Mouse (Mus musculus): ENCODE measurements around the gene Gm28035. TPM values are rescaled to one million over a fixed set of nuclear protein-coding genes. Genes with fewer than 3 reads are reported as not detected.

Gene Gm28035
- polyA plus RNA-seq, 1 experiment from 2014 or later, result 0.05 TPM

GRCm38 (mm10) chr2:30203439-30203838 lies 36.9 kb upstream of the Gm28035 start:
- DNase-seq (ENCODE audit: low spot score) (peak; percentile 49), ATAC-seq (ENCODE audit: low FRiP score, low TSS enrichment) (no peak)
- H3K36me3 ChIP-seq (ENCODE audit: control insufficient read depth, insufficient read depth, low read length), result no peaks in the 10 kb centered on the region
- H3K4me1 ChIP-seq (replicated peaks; ENCODE audit: control insufficient read depth, insufficient read depth), result 0 out of 2 replicates have a peak, but pooled peaks cover 4% of the 10 kb centered on the region
- peak; percentile 72 for TF ChIP-seq CTCF (IDR thresholded peaks at IDR 0.05; ENCODE audit: low read depth)
- no peak for TF ChIP-seq EP300 (optimal IDR thresholded peaks at IDR 0.05)
- H3K9me3 ChIP-seq (ENCODE audit: control insufficient read depth, low read length), result no peaks in the 10 kb centered on the region
- 74% methylated on average over 7 of the region's 7 CpGs for WGBS
- H3K27me3 ChIP-seq (ENCODE audit: control insufficient read depth, insufficient read depth, low read length), result no peaks in the 10 kb centered on the region
- no peak overlapping the region for H3K27ac ChIP-seq (replicated peaks)
- H3K4me2 ChIP-seq (replicated peaks; ENCODE audit: low read depth), result no peak overlapping the region
- H3K4me3 ChIP-seq (ENCODE audit: low read depth, low read length), result no peak overlapping the region
- no peak overlapping the region for H3K9ac ChIP-seq (ENCODE audit: low read length)

- no peaks in the 10 kb centered on the region for H3K9me3 ChIP-seq (ENCODE audit: control insufficient read depth, low read length)
- under 1% methylated on average over 13 of the region's 13 CpGs for WGBS
- H3K27me3 ChIP-seq (ENCODE audit: control insufficient read depth, insufficient read depth, low read length), result no peaks in the 10 kb centered on the region
- peak overlapping the region; percentile 72 for H3K4me2 ChIP-seq (replicated peaks; ENCODE audit: low read depth)
- H3K27ac ChIP-seq (replicated peaks), result peak overlapping the region; percentile 90
- peak; percentile 73 for DNase-seq (ENCODE audit: low spot score)
- TF ChIP-seq CTCF (IDR thresholded peaks at IDR 0.05; ENCODE audit: low read depth) (no peak), EP300 (optimal IDR thresholded peaks at IDR 0.05) (no peak)
- peak overlapping the region; percentile 69 for H3K9ac ChIP-seq (ENCODE audit: low read length)
- H3K4me3 ChIP-seq (ENCODE audit: low read depth, low read length), result peak overlapping the region; percentile 61
- peak; percentile 76 for ATAC-seq (ENCODE audit: low FRiP score, low TSS enrichment)
- 0 out of 2 replicates have a peak, but pooled peaks cover 4% of the 10 kb centered on the region for H3K4me1 ChIP-seq (replicated peaks; ENCODE audit: control insufficient read depth, insufficient read depth)
- H3K36me3 ChIP-seq (ENCODE audit: control insufficient read depth, insufficient read depth, low read length), result no peaks in the 10 kb centered on the region
Measured at GRCm38 (mm10) chr2:30205255-30205628, 35.1 kb upstream of the Gm28035 start.

GRCm38 (mm10) chr2:30205629-30206357 lies 34.6 kb upstream of the Gm28035 start, which contains the start of gene Kyat1:
Gene Kyat1, minus strand, starts transcription at chr2:30205847.
- H3K4me3 ChIP-seq (ENCODE audit: low read depth, low read length), result peak within 1 kb of the TSS; percentile 61
- no peaks in the 10 kb centered on the region for H3K36me3 ChIP-seq (ENCODE audit: control insufficient read depth, insufficient read depth, low read length)
- TF ChIP-seq CTCF (IDR thresholded peaks at IDR 0.05; ENCODE audit: low read depth), result no peak
- TF ChIP-seq EP300 (optimal IDR thresholded peaks at IDR 0.05), result no peak
- H3K4me2 ChIP-seq (replicated peaks; ENCODE audit: low read depth), result peak within 1 kb of the TSS; percentile 72
- DNase-seq (ENCODE audit: low spot score) (peak; percentile 93), ATAC-seq (ENCODE audit: low FRiP score, low TSS enrichment) (peak; percentile 91)
- 0 out of 2 replicates have a peak, but pooled peaks cover 4% of the 10 kb centered on the region for H3K4me1 ChIP-seq (replicated peaks; ENCODE audit: control insufficient read depth, insufficient read depth)
- H3K9ac ChIP-seq (ENCODE audit: low read length), result peak within 1 kb of the TSS; percentile 69
- 0% methylated on average over 44 of the region's 44 CpGs for WGBS
- no peaks in the 10 kb centered on the region for H3K27me3 ChIP-seq (ENCODE audit: control insufficient read depth, insufficient read depth, low read length)
- peak within 1 kb of the TSS; percentile 90 for H3K27ac ChIP-seq (replicated peaks)
- no peaks in the 10 kb centered on the region for H3K9me3 ChIP-seq (ENCODE audit: control insufficient read depth, low read length)

DNA sequence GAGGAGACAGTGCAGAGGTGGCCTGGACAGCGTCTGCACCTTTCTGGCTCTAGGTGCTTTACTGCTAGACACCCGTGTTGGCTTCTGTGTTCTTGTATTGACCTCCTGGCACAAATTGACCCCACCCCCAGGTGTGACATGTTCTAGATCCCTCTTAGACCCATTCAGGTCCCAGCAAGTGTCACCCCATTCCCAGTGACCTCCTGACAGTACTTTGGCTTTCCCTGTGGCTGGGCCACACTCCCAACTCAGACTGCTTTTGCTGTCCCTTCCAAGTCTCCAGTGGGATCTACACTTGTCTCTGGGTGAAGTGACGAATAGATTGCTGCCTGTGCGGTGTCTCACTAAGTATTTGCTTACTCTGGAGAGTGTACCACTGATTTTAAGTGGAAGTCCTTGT lies 33.0 kb upstream of the Gm28035 start:
- no peak for TF ChIP-seq EP300 (optimal IDR thresholded peaks at IDR 0.05)
- TF ChIP-seq CTCF (IDR thresholded peaks at IDR 0.05; ENCODE audit: low read depth), result no peak
- H3K27ac ChIP-seq (replicated peaks), result no peak overlapping the region
- H3K9me3 ChIP-seq (ENCODE audit: control insufficient read depth, low read length), result no peaks in the 10 kb centered on the region
- DNase-seq (ENCODE audit: low spot score), result no peak
- H3K9ac ChIP-seq (ENCODE audit: low read length), result no peak overlapping the region
- no peak for ATAC-seq (ENCODE audit: low FRiP score, low TSS enrichment)
- 74% methylated on average over 4 of the region's 4 CpGs for WGBS
- H3K27me3 ChIP-seq (ENCODE audit: control insufficient read depth, insufficient read depth, low read length), result no peaks in the 10 kb centered on the region
- H3K36me3 ChIP-seq (ENCODE audit: control insufficient read depth, insufficient read depth, low read length), result no peaks in the 10 kb centered on the region
- no peak overlapping the region for H3K4me3 ChIP-seq (ENCODE audit: low read depth, low read length)
- H3K4me1 ChIP-seq (replicated peaks; ENCODE audit: control insufficient read depth, insufficient read depth), result 0 out of 2 replicates have a peak, but pooled peaks cover 4% of the 10 kb centered on the region
- H3K4me2 ChIP-seq (replicated peaks; ENCODE audit: low read depth), result no peak overlapping the region

DNA sequence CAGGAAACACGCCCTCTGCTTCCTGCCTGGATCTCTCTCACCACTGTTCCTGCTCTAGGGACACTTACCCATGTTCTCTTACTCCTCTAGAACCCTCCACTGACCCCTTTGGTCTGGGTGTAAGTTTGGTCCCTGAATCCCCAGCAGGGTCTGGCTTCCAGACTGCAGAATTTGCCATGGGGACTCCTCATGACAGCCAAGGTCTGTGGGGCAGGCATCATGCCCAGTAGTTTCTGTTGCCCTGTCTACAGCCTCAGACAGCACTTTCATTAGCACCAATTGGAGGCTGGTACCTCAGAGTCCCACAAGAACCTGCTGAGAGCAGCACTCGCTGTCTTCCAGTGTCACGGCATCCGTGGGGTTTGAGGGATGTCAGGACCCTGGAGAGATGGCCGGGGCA lies 32.5 kb upstream of the Gm28035 start:
- Histone ChIP-seq H3K4me3 (ENCODE audit: low read depth, low read length) (no peak overlapping the region), H3K27ac (replicated peaks) (no peak overlapping the region), H3K9ac (ENCODE audit: low read length) (no peak overlapping the region), H3K36me3 (ENCODE audit: control insufficient read depth, insufficient read depth, low read length) (no peaks in the 10 kb centered on the region), H3K9me3 (ENCODE audit: control insufficient read depth, low read length) (no peaks in the 10 kb centered on the region), H3K4me1 (replicated peaks; ENCODE audit: control insufficient read depth, insufficient read depth) (0 out of 2 replicates have a peak, but pooled peaks cover 4% of the 10 kb centered on the region), H3K27me3 (ENCODE audit: control insufficient read depth, insufficient read depth, low read length) (no peaks in the 10 kb centered on the region), H3K4me2 (replicated peaks; ENCODE audit: low read depth) (no peak overlapping the region)
- no peak for TF ChIP-seq EP300 (optimal IDR thresholded peaks at IDR 0.05)
- no peak for TF ChIP-seq CTCF (IDR thresholded peaks at IDR 0.05; ENCODE audit: low read depth)
- ATAC-seq (ENCODE audit: low FRiP score, low TSS enrichment), result no peak
- no peak for DNase-seq (ENCODE audit: low spot score)
- WGBS, result 77% methylated on average over 5 of the region's 5 CpGs
